Mouse (Mus musculus) neutrophil, adult 5-6 weeks (primary cell): Measurements from ENCODE around the gene Ipo5. TPM values are rescaled to one million over a fixed set of nuclear protein-coding genes. Genes with fewer than 3 reads are reported as not detected.

Experiments
- ATAC-seq: fragments of 151-379, 151-347 bp; 2 replicates; pipeline ENCODE4 v1.8.0; 2017; ENCODE audit warnings: mild to moderate bottlenecking, moderate TSS enrichment; ENCODE audit not compliant: insufficient number of reproducible peaks, poor library complexity, low FRiP score, severe bottlenecking; ENCODE audit errors: extremely low read depth
- total RNA-seq: library from RNA; stranded (forward); fragments of 200-1000 nt; gene quantifications from 2 replicates; pipeline ENCODE4 v1.2.3, GENCODE M21; 2017

Ipo5 gene
- total RNA-seq, 1 experiment from 2014 or later, result 28.5 TPM

- no peak for ATAC-seq
These were observed 1.2 kb downstream of the Ipo5 start for GRCm38 (mm10) chr14:120912090-120912710.

GRCm38 (mm10) chr14:120912916-120913315, 1.9 kb downstream of the Ipo5 start:
- ATAC-seq, result no peak

- ATAC-seq, result no peak
These were observed 10.8 kb downstream of the Ipo5 start for GRCm38 (mm10) chr14:120921805-120922204.

- no peak for ATAC-seq
These were observed 13.0 kb downstream of the Ipo5 start for GRCm38 (mm10) chr14:120924044-120924443.

- ATAC-seq, result no peak
These were observed 14.9 kb downstream of the Ipo5 start for GRCm38 (mm10) chr14:120925731-120926585.

- ATAC-seq, result no peak
These were observed 20.2 kb downstream of the Ipo5 start for GRCm38 (mm10) chr14:120931236-120931635.

GRCm38 (mm10) chr14:120933624-120934023, 22.6 kb downstream of the Ipo5 start:
- no peak for ATAC-seq

- no peak for ATAC-seq
These were observed 26.1 kb downstream of the Ipo5 start for GRCm38 (mm10) chr14:120937102-120937501.

GRCm38 (mm10) chr14:120942803-120943202, 31.8 kb downstream of the Ipo5 start:
- no peak for ATAC-seq

GRCm38 (mm10) chr14:120945146-120945545, 34.1 kb downstream of the Ipo5 start:
- ATAC-seq, result no peak

GRCm38 (mm10) chr14:120947104-120947503, 36.1 kb downstream of the Ipo5 start:
- ATAC-seq, result no peak

GRCm38 (mm10) chr14:120949002-120949401, 38.0 kb downstream of the Ipo5 start:
- ATAC-seq, result no peak

GRCm38 (mm10) chr14:120950068-120950467, 39.0 kb downstream of the Ipo5 start:
- no peak for ATAC-seq

GRCm38 (mm10) chr14:120952434-120952833, 41.4 kb downstream of the Ipo5 start:
- no peak for ATAC-seq

GRCm38 (mm10) chr14:120960551-120960950, 49.5 kb downstream of the Ipo5 start:
- no peak for ATAC-seq

- no peak for ATAC-seq
These were observed 50.0 kb downstream of the Ipo5 start for GRCm38 (mm10) chr14:120960991-120961390.

- ATAC-seq, result peak; percentile 63; the same call in 1 of the 2 replicates
These were observed 56.0 kb downstream of the Ipo5 start for GRCm38 (mm10) chr14:120967072-120967471.

GRCm38 (mm10) chr14:120968723-120969122, 57.7 kb downstream of the Ipo5 start:
- ATAC-seq, result no peak

GRCm38 (mm10) chr14:120969673-120970072, 58.6 kb downstream of the Ipo5 start:
- ATAC-seq, result no peak

- ATAC-seq, result no peak
These were observed 59.6 kb downstream of the Ipo5 start for GRCm38 (mm10) chr14:120970637-120971036.
